Mouse (Mus musculus): ENCODE results near the gene Foxo3.

DNA sequence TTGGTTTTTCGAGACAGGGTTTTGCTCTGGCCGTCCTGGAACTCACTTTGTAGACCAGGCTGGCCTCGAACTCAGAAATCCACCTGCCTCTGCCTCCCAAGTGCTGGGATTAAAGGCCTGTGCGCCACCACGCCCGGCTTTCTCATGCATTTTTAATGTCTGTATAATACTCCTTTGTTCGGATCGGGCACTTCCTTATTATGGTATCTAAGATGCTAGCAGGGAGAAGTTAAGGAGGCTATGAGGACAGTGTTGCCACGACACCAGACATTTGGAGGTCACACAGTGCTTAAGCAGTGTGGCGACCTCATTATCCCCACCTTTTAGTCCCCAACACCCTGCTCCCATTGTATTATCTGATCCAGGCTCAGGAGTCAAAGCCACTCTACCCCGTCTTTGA is 97.8 kb downstream of the Foxo3 start:
- TF ChIP-seq USF1 (IDR thresholded peaks at IDR 0.05; ENCODE audit: low read depth, low read length) (no peak), ZNF384 (IDR thresholded peaks at IDR 0.05; ENCODE audit: low read depth, low read length) (no peak), MXI1 (IDR thresholded peaks at IDR 0.05; ENCODE audit: low read depth, low read length) (no peak), CTCF (conservative IDR thresholded peaks at IDR 0.05 in 1 of 2, IDR thresholded peaks at IDR 0.05 in 1 of 2; ENCODE audit: low read depth in 2 of 2, low read length in 2 of 2) (no peak), ETS1 (conservative IDR thresholded peaks at IDR 0.05; ENCODE audit: low read depth, low read length) (no peak), EP300 (IDR thresholded peaks at IDR 0.05; ENCODE audit: low read length) (no peak), CHD2 (IDR thresholded peaks at IDR 0.05; ENCODE audit: low read length) (no peak)
